Mouse (Mus musculus) lung, adult 2 months (tissue): ENCODE results near the gene Ipo5. TPM values are rescaled to one million over a fixed set of nuclear protein-coding genes. Genes with fewer than 3 reads are reported as not detected.
A peak's percentile ranks its signal among the peaks of the same experiment; 100 is the strongest.

Experiments
- DNase-seq: peaks from one replicate; pipeline ENCODE4 v3.0.0; 2022
- H3K4me1 ChIP-seq: fragments of 200-500 bp; 2 replicates; pipeline ENCODE4 v1.6.1; 2011; ENCODE audit warnings: low read length; ENCODE audit not compliant: control insufficient read depth, insufficient read depth
- H3K4me3 ChIP-seq: fragments of 200-500 bp; replicated peaks from 2 replicates; pipeline ENCODE3; 2011; ENCODE audit warnings: low read depth, mild to moderate bottlenecking, control low read depth, low read length; ENCODE audit errors: extremely low read depth
- CTCF ChIP-seq: fragments of 200-500 bp; IDR thresholded peaks from 2 replicates; pipeline ENCODE4 v1.5.1; 2011; ENCODE audit warnings: mild to moderate bottlenecking, low read length, control low read depth; ENCODE audit not compliant: insufficient read depth
- POLR2A ChIP-seq: fragments of 200-500 bp; IDR thresholded peaks from 2 replicates; pipeline ENCODE4 v1.6.1; 2011; ENCODE audit warnings: low read depth, mild to moderate bottlenecking, control low read depth, low read length, borderline replicate concordance; ENCODE audit errors: extremely low read depth
- WGBS: fragments of 180-500 bp; shearing (Covaris S2); methylation state at CpG from one replicate; pipeline ENCODE4 v1.1.7; 2018; 5-methylcytosine and 5-hydroxymethylcytosine counted together
- polyA plus RNA-seq: library from polyadenylated mRNA; depleted of rRNA; stranded (reverse); fragments of >200 nt; gene quantifications from 2 replicates; pipeline ENCODE4 v1.2.3, GENCODE M21; 2012

Gene Ipo5
- polyA plus RNA-seq, 1 experiment = 17.8 TPM

- TF ChIP-seq CTCF (no peak), POLR2A (no peak)
- 77% methylated on average over 7 of the region's 7 CpGs for WGBS
- Histone ChIP-seq H3K4me3 (no peak overlapping the region), H3K4me1 (no peaks in the 10 kb centered on the region)
- no peak for DNase-seq
Observed at GRCm38 (mm10) chr14:120945146-120945545, 34.1 kb downstream of the Ipo5 start.

- WGBS = 67% methylated on average over 8 of the region's 8 CpGs
- DNase-seq = no peak
- no peak overlapping the region for H3K4me3 ChIP-seq
- TF ChIP-seq CTCF (no peak), POLR2A (no peak)
- no peaks in the 10 kb centered on the region for H3K4me1 ChIP-seq
Observed at GRCm38 (mm10) chr14:120947104-120947503, 36.1 kb downstream of the Ipo5 start.

- 91% methylated on average over 5 of the region's 5 CpGs for WGBS
- DNase-seq = no peak
- Histone ChIP-seq H3K4me3 (no peak overlapping the region), H3K4me1 (no peaks in the 10 kb centered on the region)
- TF ChIP-seq POLR2A = no peak
- peak; percentile 32 for TF ChIP-seq CTCF
Observed at GRCm38 (mm10) chr14:120949002-120949401, 38.0 kb downstream of the Ipo5 start.

GRCm38 (mm10) chr14:120950068-120950467 lies 39.0 kb downstream of the Ipo5 start:
- H3K4me1 ChIP-seq = no peaks in the 10 kb centered on the region

GRCm38 (mm10) chr14:120952434-120952833 lies 41.4 kb downstream of the Ipo5 start:
- 52% methylated on average over 2 of the region's 2 CpGs for WGBS

More at GRCm38 (mm10) chr14:120950068-120950467, 39.0 kb downstream of the Ipo5 start:
- DNase-seq = no peak
- no peak overlapping the region for H3K4me3 ChIP-seq
- 87% methylated on average over 2 of the region's 2 CpGs for WGBS
- no peak for TF ChIP-seq CTCF
- no peak for TF ChIP-seq POLR2A

GRCm38 (mm10) chr14:120960551-120960950 lies 49.5 kb downstream of the Ipo5 start:
- 54% methylated on average over 6 of the region's 8 CpGs for WGBS
- no peaks in the 10 kb centered on the region for H3K4me1 ChIP-seq
- TF ChIP-seq POLR2A (no peak), CTCF (no peak)
- DNase-seq = no peak
- no peak overlapping the region for H3K4me3 ChIP-seq

More at GRCm38 (mm10) chr14:120952434-120952833, 41.4 kb downstream of the Ipo5 start:
- no peak for TF ChIP-seq CTCF
- no peak for TF ChIP-seq POLR2A
- Histone ChIP-seq H3K4me1 (no peaks in the 10 kb centered on the region), H3K4me3 (no peak overlapping the region)
- no peak for DNase-seq

GRCm38 (mm10) chr14:120960991-120961390 lies 50.0 kb downstream of the Ipo5 start:
- WGBS = 62% methylated on average over 5 of the region's 5 CpGs
- no peaks in the 10 kb centered on the region for H3K4me1 ChIP-seq
- H3K4me3 ChIP-seq = no peak overlapping the region
- TF ChIP-seq CTCF (no peak), POLR2A (no peak)
- DNase-seq = no peak

- no peak for TF ChIP-seq CTCF
- TF ChIP-seq POLR2A = no peak
- no peaks in the 10 kb centered on the region for H3K4me1 ChIP-seq
- H3K4me3 ChIP-seq = no peak overlapping the region
- 76% methylated on average over 6 of the region's 6 CpGs for WGBS
- DNase-seq = no peak
Observed at GRCm38 (mm10) chr14:120967072-120967471, 56.0 kb downstream of the Ipo5 start.

GRCm38 (mm10) chr14:120968723-120969122 lies 57.7 kb downstream of the Ipo5 start:
- 88% methylated on average over 4 of the region's 4 CpGs for WGBS

GRCm38 (mm10) chr14:120969673-120970072 lies 58.6 kb downstream of the Ipo5 start:
- TF ChIP-seq POLR2A = no peak
- no peak for TF ChIP-seq CTCF
- DNase-seq = no peak
- Histone ChIP-seq H3K4me1 (no peaks in the 10 kb centered on the region), H3K4me3 (no peak overlapping the region)
- 76% methylated on average over 3 of the region's 3 CpGs for WGBS

More at GRCm38 (mm10) chr14:120968723-120969122, 57.7 kb downstream of the Ipo5 start:
- no peak for TF ChIP-seq POLR2A
- no peak for TF ChIP-seq CTCF
- no peak for DNase-seq
- H3K4me1 ChIP-seq = no peaks in the 10 kb centered on the region
- no peak overlapping the region for H3K4me3 ChIP-seq
